Mouse (Mus musculus) lung, adult 2 months (tissue): ENCODE measurements at regions not wholly inside any gene's neighbourhood (a gene's known extent, or its start where the extent isn't known, plus 50 kb on each side); places are given as distances from the start of the nearest gene placed in this dataset.

Source experiments
- CTCF ChIP-seq: fragments of 200-500 bp; IDR thresholded peaks from 2 replicates; pipeline ENCODE4 v1.5.1; 2011; ENCODE audit warnings: mild to moderate bottlenecking, low read length, control low read depth; ENCODE audit not compliant: insufficient read depth
- POLR2A ChIP-seq: fragments of 200-500 bp; IDR thresholded peaks from 2 replicates; pipeline ENCODE4 v1.6.1; 2011; ENCODE audit warnings: low read depth, mild to moderate bottlenecking, control low read depth, low read length, borderline replicate concordance; ENCODE audit errors: extremely low read depth

- TF ChIP-seq CTCF: no peak
- TF ChIP-seq POLR2A: no peak
Observed at GRCm38 (mm10) chr15:61239414-61239813, 316.6 kb upstream of the A1bg start.
